Mouse (Mus musculus) ovary, adult 18-20 months (tissue): ENCODE measurements around the gene 2300003K06Rik.
"Not testable (repeated sequence)": the region's sequence is repeated elsewhere in the genome, so short reads cannot be mapped to it uniquely, and the experiment has no call there.

Experiments
- DNase-seq: peaks from one replicate; pipeline ENCODE4 v3.0.0; 2022; ENCODE audit warnings: low spot score, mixed read lengths

Gene 2300003K06Rik

GRCm38 (mm10) chr11:99837966-99838365 lies at the start of gene 2300003K06Rik:
Gene 2300003K06Rik (minus strand): TSS chr11:99838066.
- no peak for DNase-seq

- not testable (repeated sequence) for DNase-seq
These were observed 41.0 kb upstream of the 2300003K06Rik start, which contains the start of gene Gm11567 for GRCm38 (mm10) chr11:99878887-99879286. Gene Gm11567 (plus strand): TSS chr11:99879187.

GRCm38 (mm10) chr11:99873089-99873488 lies 35.2 kb upstream of the 2300003K06Rik start, which contains the start of gene Krtap9-1:
Gene Krtap9-1 (plus strand): TSS chr11:99873389.
- DNase-seq, result not testable (repeated sequence)

- DNase-seq, result not testable (repeated sequence)
These were observed 26.3 kb upstream of the 2300003K06Rik start, which contains the start of gene Gm11559 for GRCm38 (mm10) chr11:99864176-99864575. Gene Gm11559 (plus strand): TSS chr11:99864476.

- DNase-seq, result no peak
These were observed 20.9 kb upstream of the 2300003K06Rik start for GRCm38 (mm10) chr11:99858761-99859160.

- no peak for DNase-seq
These were observed 19.8 kb upstream of the 2300003K06Rik start, which contains the start of gene Gm11568 for GRCm38 (mm10) chr11:99857617-99858016. Gene Gm11568 (plus strand): TSS chr11:99857917.

- DNase-seq, result no peak
These were observed 16.3 kb upstream of the 2300003K06Rik start for GRCm38 (mm10) chr11:99854121-99854520.

- DNase-seq, result no peak
These were observed 13.6 kb upstream of the 2300003K06Rik start, which contains the start of gene Krtap4-16 for GRCm38 (mm10) chr11:99851508-99851907. Gene Krtap4-16 (minus strand): TSS chr11:99851608.

- no peak for DNase-seq
These were observed 8.9 kb upstream of the 2300003K06Rik start for GRCm38 (mm10) chr11:99846746-99847145.

GRCm38 (mm10) chr11:99842185-99842584 lies 4.3 kb upstream of the 2300003K06Rik start:
- no peak for DNase-seq

GRCm38 (mm10) chr11:99815566-99815965 lies 22.3 kb downstream of the 2300003K06Rik start, which contains the start of gene Gm11564:
Gene Gm11564 (minus strand): TSS chr11:99815666.
- DNase-seq, result not testable (repeated sequence)

GRCm38 (mm10) chr11:99809792-99810191 lies 28.1 kb downstream of the 2300003K06Rik start, which contains the start of gene Krtap4-13:
Gene Krtap4-13 (minus strand): TSS chr11:99809892.
- DNase-seq, result not testable (repeated sequence)

GRCm38 (mm10) chr11:99804346-99804745 lies 33.5 kb downstream of the 2300003K06Rik start, which contains the start of gene Gm11554:
Gene Gm11554 (minus strand): TSS chr11:99804446.
- DNase-seq, result not testable (repeated sequence)

GRCm38 (mm10) chr11:99798832-99799231 lies 39.0 kb downstream of the 2300003K06Rik start, which contains the start of gene Gm11569:
Gene Gm11569 (minus strand): TSS chr11:99798932.
- DNase-seq, result not testable (repeated sequence)

- no peak for DNase-seq
These were observed 44.5 kb downstream of the 2300003K06Rik start, which contains the start of gene Gm11596 for GRCm38 (mm10) chr11:99793367-99793766. Gene Gm11596 (minus strand): TSS chr11:99793467.
